Mouse (Mus musculus) kidney, postnatal 0 days (tissue): ENCODE measurements around the gene Trim30a. TPM values are rescaled to one million over a fixed set of nuclear protein-coding genes. Genes with fewer than 3 reads are reported as not detected.
A peak's percentile ranks its signal among the peaks of the same experiment; 100 is the strongest.

Source experiments
- ATAC-seq: fragments of 200-750 bp; cut with Nextera tagmentation; replicated peaks from 2 replicates; pipeline ENCODE4 v1.8.0; 2017; ENCODE audit warnings: low read depth, moderate number of reproducible peaks, moderate TSS enrichment, moderate library complexity; ENCODE audit not compliant: low FRiP score
- DNase-seq: peaks from one replicate; pipeline ENCODE4 v3.0.0-alpha.2; 2016; ENCODE audit warnings: low spot score
- H3K27ac ChIP-seq: fragments of 300-500 bp; sonication (generic); 2 replicates; pipeline ENCODE4 v1.5.1; 2014; ENCODE audit warnings: mild to moderate bottlenecking
- H3K27me3 ChIP-seq: fragments of 300-500 bp; sonication (generic); 2 replicates; pipeline ENCODE4 v1.6.1; 2014; ENCODE audit warnings: low read length, mixed read lengths; ENCODE audit not compliant: insufficient read depth
- H3K36me3 ChIP-seq: fragments of 300-500 bp; sonication (generic); 2 replicates; pipeline ENCODE4 v1.6.1; 2014; ENCODE audit warnings: low read length, mixed read lengths; ENCODE audit not compliant: insufficient read depth
- H3K4me1 ChIP-seq: fragments of 300-500 bp; sonication (generic); replicated peaks from 2 replicates; pipeline ENCODE4 v1.6.1; 2014; ENCODE audit warnings: antibody characterized with exemption, low read length, mixed read lengths; ENCODE audit not compliant: insufficient read depth
- H3K4me2 ChIP-seq: fragments of 300-500 bp; sonication (generic); 2 replicates; pipeline ENCODE4 v1.6.1; 2014; ENCODE audit warnings: mild to moderate bottlenecking, low read length, moderate library complexity, mixed read lengths
- H3K4me3 ChIP-seq: fragments of 300-500 bp; sonication (generic); replicated peaks from 2 replicates; pipeline ENCODE4 v1.5.1; 2014; ENCODE audit warnings: low read depth, low read length
- H3K9ac ChIP-seq: fragments of 300-500 bp; sonication (generic); 2 replicates; pipeline ENCODE4 v1.6.1; 2014; ENCODE audit warnings: low read depth, low read length
- H3K9me3 ChIP-seq: fragments of 300-500 bp; sonication (generic); replicated peaks from 2 replicates; pipeline ENCODE4 v1.6.1; 2016; ENCODE audit warnings: low read length, inconsistent platforms, mixed read lengths
- CTCF ChIP-seq: IDR thresholded peaks from 2 replicates; pipeline ENCODE4 v1.5.1; 2016; ENCODE audit warnings: antibody characterized with exemption, low read depth, mild to moderate bottlenecking, moderate library complexity
- WGBS: fragments of 180-500 bp; shearing (Covaris S2); extraction: QIAGEN DNeasy Blood & Tissue Kit; methylation state at CpG from one replicate; pipeline ENCODE4 v1.1.7; 2014; 5-methylcytosine and 5-hydroxymethylcytosine counted together
- polyA plus RNA-seq: library from polyadenylated mRNA; unstranded; fragments of >200 nt; fragmentation: Nextera tagmentation; extraction: Ambion mirVana; gene quantifications from 2 replicates; pipeline ENCODE4 v1.2.1, GENCODE M21; 2015

Trim30a gene
- polyA plus RNA-seq, 1 experiment from 2014 or later, result 4.5 TPM

GRCm38 (mm10) chr7:104445961-104446645, 18.9 kb downstream of the Trim30a start:
- Histone ChIP-seq H3K4me1 (no peaks in the 10 kb centered on the region), H3K9me3 (no peaks in the 10 kb centered on the region), H3K27ac (no peak overlapping the region; the same call in 1 of the 2 replicates), H3K4me2 (no peak overlapping the region), H3K9ac (no peak overlapping the region), H3K36me3 (no peaks in the 10 kb centered on the region), H3K4me3 (no peak overlapping the region), H3K27me3 (no peaks in the 10 kb centered on the region)
- WGBS, result 29% methylated on average over 2 of the region's 2 CpGs
- DNase-seq, result peak; percentile 58
- peak; percentile 61 for ATAC-seq
- peak; percentile 61 for TF ChIP-seq CTCF

GRCm38 (mm10) chr7:104404460-104404950, 60.5 kb downstream of the Trim30a start:
- Histone ChIP-seq H3K4me1 (no peaks in the 10 kb centered on the region), H3K4me3 (no peak overlapping the region), H3K9ac (no peak overlapping the region), H3K27ac (no peak overlapping the region), H3K4me2 (no peak overlapping the region), H3K9me3 (no peaks in the 10 kb centered on the region), H3K36me3 (no peaks in the 10 kb centered on the region), H3K27me3 (no peaks in the 10 kb centered on the region)
- TF ChIP-seq CTCF, result no peak
- no peak for DNase-seq
- no peak for ATAC-seq
- WGBS, result 100% methylated on average over 3 of the region's 3 CpGs

GRCm38 (mm10) chr7:104401140-104401539, 63.9 kb downstream of the Trim30a start:
- no peak for TF ChIP-seq CTCF
- ATAC-seq, result no peak

GRCm38 (mm10) chr7:104400698-104401097, 64.3 kb downstream of the Trim30a start, which contains the start of gene Trim30c:
Gene Trim30c (minus strand): TSS chr7:104400837.
- no peak for TF ChIP-seq CTCF
- 83% methylated on average over 1 of the region's 1 CpGs for WGBS
- no peak within 1 kb of the TSS for H3K9ac ChIP-seq

More at GRCm38 (mm10) chr7:104401140-104401539, 63.9 kb downstream of the Trim30a start:
- Histone ChIP-seq H3K27ac (no peak overlapping the region), H3K9ac (no peak overlapping the region), H3K27me3 (no peaks in the 10 kb centered on the region), H3K4me2 (no peak overlapping the region), H3K4me1 (no peaks in the 10 kb centered on the region), H3K9me3 (no peaks in the 10 kb centered on the region), H3K36me3 (no peaks in the 10 kb centered on the region), H3K4me3 (no peak overlapping the region)
- DNase-seq, result peak; percentile 0

GRCm38 (mm10) chr7:104398492-104398891, 66.5 kb downstream of the Trim30a start:
- H3K27me3 ChIP-seq, result no peaks in the 10 kb centered on the region
- 66% methylated on average over 1 of the region's 1 CpGs for WGBS
- ATAC-seq, result no peak

More at GRCm38 (mm10) chr7:104400698-104401097, 64.3 kb downstream of the Trim30a start, which contains the start of gene Trim30c:
- Histone ChIP-seq H3K4me2 (no peak within 1 kb of the TSS), H3K27ac (no peak within 1 kb of the TSS), H3K27me3 (no peaks in the 10 kb centered on the region), H3K9me3 (no peaks in the 10 kb centered on the region), H3K4me3 (no peak within 1 kb of the TSS), H3K4me1 (no peaks in the 10 kb centered on the region), H3K36me3 (no peaks in the 10 kb centered on the region)
- ATAC-seq (no peak), DNase-seq (no peak)

GRCm38 (mm10) chr7:104369736-104370414, 95.1 kb downstream of the Trim30a start, which contains the start of gene Trim30b:
Gene Trim30b (minus strand): TSS chr7:104369884.
- DNase-seq, result peak; percentile 9
- WGBS, result 83% methylated on average over 1 of the region's 1 CpGs

More at GRCm38 (mm10) chr7:104398492-104398891, 66.5 kb downstream of the Trim30a start:
- Histone ChIP-seq H3K9ac (no peak overlapping the region), H3K9me3 (no peaks in the 10 kb centered on the region), H3K4me2 (no peak overlapping the region), H3K36me3 (no peaks in the 10 kb centered on the region), H3K27ac (no peak overlapping the region), H3K4me1 (no peaks in the 10 kb centered on the region), H3K4me3 (no peak overlapping the region)
- TF ChIP-seq CTCF, result no peak
- no peak for DNase-seq

More at GRCm38 (mm10) chr7:104369736-104370414, 95.1 kb downstream of the Trim30a start, which contains the start of gene Trim30b:
- no peaks in the 10 kb centered on the region for H3K36me3 ChIP-seq
- H3K9ac ChIP-seq, result no peak within 1 kb of the TSS
- H3K4me1 ChIP-seq, result no peaks in the 10 kb centered on the region
- no peak within 1 kb of the TSS for H3K4me3 ChIP-seq
- no peak; the same call in 1 of the 2 replicates for ATAC-seq
- H3K9me3 ChIP-seq, result no peaks in the 10 kb centered on the region
- no peak within 1 kb of the TSS for H3K27ac ChIP-seq
- no peak within 1 kb of the TSS for H3K4me2 ChIP-seq
- no peaks in the 10 kb centered on the region for H3K27me3 ChIP-seq
- peak; percentile 36; the same call in 1 of the 2 replicates for TF ChIP-seq CTCF
